Mouse (Mus musculus) bone marrow macrophage, adult 2 months (primary cell): ENCODE data around the gene Esrrg. TPM values are rescaled to one million over a fixed set of nuclear protein-coding genes. Genes with fewer than 3 reads are reported as not detected.

Source experiments
- H3K27ac ChIP-seq: 2 replicates; pipeline ENCODE4 v1.5.1; 2012; ENCODE audit warnings: low read depth, low read length; ENCODE audit not compliant: insufficient read depth
- H3K4me1 ChIP-seq: 2 replicates; pipeline ENCODE4 v1.6.1; 2012; ENCODE audit warnings: low read length; ENCODE audit not compliant: control insufficient read depth, insufficient read depth
- H3K4me3 ChIP-seq: 2 replicates; pipeline ENCODE4 v1.5.1; 2012; ENCODE audit warnings: mild to moderate bottlenecking, low read length, moderate library complexity; ENCODE audit not compliant: insufficient read depth
- CTCF ChIP-seq: IDR thresholded peaks from 2 replicates; pipeline ENCODE4 v1.5.1; 2012; ENCODE audit warnings: low read depth, mild to moderate bottlenecking, low read length, moderate library complexity
- POLR2A ChIP-seq: IDR thresholded peaks from 2 replicates; pipeline ENCODE4 v1.6.1; 2012; ENCODE audit warnings: mild to moderate bottlenecking, low read depth, low read length, borderline replicate concordance
- polyA plus RNA-seq: library from polyadenylated mRNA; stranded (reverse); fragments of >200 nt; gene quantifications from 2 replicates; pipeline ENCODE4 v1.2.4, GENCODE M21; 2012; ENCODE audit not compliant: missing spikeins, insufficient read depth, insufficient read length

Gene Esrrg
- polyA plus RNA-seq, 1 experiment, result not detected

DNA sequence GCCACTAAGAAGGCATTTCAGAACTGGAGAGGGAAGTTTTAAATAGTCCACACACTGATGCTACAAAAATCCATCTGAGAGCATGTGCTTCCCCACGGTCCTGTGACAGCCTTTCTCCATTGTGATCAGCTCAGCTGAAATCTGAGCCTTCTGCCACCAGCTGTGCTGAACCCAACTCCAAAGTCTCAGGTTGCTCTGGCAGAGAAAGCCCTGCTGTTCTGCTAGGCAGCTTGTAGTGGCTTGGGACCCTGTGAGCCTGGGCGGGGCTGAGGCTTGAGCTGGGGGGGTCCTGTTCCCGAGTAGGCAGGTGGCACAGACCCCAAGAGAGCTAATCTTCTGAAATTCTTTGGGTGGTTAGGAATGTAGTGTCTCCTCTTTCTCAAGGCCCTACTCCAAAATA, 299.3 kb downstream of the Esrrg start:
- Histone ChIP-seq H3K4me3 (no peak overlapping the region), H3K27ac (no peak overlapping the region), H3K4me1 (no peaks in the 10 kb centered on the region)
- no peak for TF ChIP-seq CTCF
- TF ChIP-seq POLR2A, result no peak

DNA sequence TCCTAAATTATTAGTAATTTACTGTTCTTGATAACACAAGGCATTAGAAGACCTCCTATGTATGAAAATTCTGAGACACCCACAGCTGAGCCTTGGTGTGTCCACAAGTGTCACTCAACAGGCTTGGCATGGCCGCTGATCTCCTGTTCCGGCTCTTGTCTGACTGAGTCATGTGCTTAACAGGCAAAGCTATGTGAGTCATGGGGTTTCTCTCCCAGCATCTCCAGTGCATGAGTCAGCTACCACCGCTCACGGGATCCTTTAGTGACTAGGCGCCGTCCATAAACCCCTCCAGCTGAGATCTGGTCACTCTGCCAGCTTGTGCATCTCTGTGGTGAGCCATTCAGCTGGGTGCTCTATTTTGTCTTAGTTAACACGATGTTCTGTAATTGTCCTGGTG, 302.1 kb downstream of the Esrrg start:
- no peak overlapping the region for H3K27ac ChIP-seq
- no peak overlapping the region for H3K4me3 ChIP-seq
- H3K4me1 ChIP-seq, result no peaks in the 10 kb centered on the region
- no peak for TF ChIP-seq POLR2A
- TF ChIP-seq CTCF, result no peak

- TF ChIP-seq POLR2A (no peak), CTCF (no peak)
- H3K4me3 ChIP-seq, result no peak overlapping the region
- no peak overlapping the region for H3K27ac ChIP-seq
- H3K4me1 ChIP-seq, result no peaks in the 10 kb centered on the region
These were observed 302.6 kb downstream of the Esrrg start for GRCm38 (mm10) chr1:187911201-187911600.

DNA sequence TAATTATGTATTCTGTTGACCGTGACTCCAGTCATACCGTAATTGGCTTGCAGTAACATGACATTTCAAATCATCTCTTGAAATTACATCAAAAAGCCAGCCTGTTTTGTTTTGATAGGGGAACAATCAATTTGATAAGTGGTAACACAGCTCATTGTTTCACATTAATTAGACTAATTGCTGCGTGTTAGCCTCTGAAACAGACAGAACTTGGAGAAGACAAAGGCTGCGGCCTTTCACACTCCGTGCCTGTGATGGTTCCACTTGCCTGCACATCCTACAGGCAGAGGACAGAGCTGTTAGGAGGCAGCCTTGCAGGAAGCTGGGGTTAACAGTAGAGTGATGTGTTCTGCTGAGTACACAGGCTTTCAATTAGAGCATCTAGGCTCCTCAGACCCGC, 309.7 kb downstream of the Esrrg start:
- H3K4me3 ChIP-seq, result no peak overlapping the region
- H3K4me1 ChIP-seq, result no peaks in the 10 kb centered on the region
- no peak for TF ChIP-seq CTCF
- no peak for TF ChIP-seq POLR2A
- no peak overlapping the region for H3K27ac ChIP-seq

GRCm38 (mm10) chr1:187918939-187919338, 310.3 kb downstream of the Esrrg start:
- no peak overlapping the region for H3K27ac ChIP-seq
- H3K4me1 ChIP-seq, result no peaks in the 10 kb centered on the region
- TF ChIP-seq POLR2A (no peak), CTCF (no peak)
- no peak overlapping the region for H3K4me3 ChIP-seq

- Histone ChIP-seq H3K27ac (no peak overlapping the region), H3K4me1 (no peaks in the 10 kb centered on the region), H3K4me3 (no peak overlapping the region)
- TF ChIP-seq POLR2A, result no peak
- TF ChIP-seq CTCF, result no peak
These were observed 311.7 kb downstream of the Esrrg start for GRCm38 (mm10) chr1:187920156-187920777.

GRCm38 (mm10) chr1:187931146-187931545, 322.6 kb downstream of the Esrrg start:
- no peaks in the 10 kb centered on the region for H3K4me1 ChIP-seq
- H3K4me3 ChIP-seq, result no peak overlapping the region
- H3K27ac ChIP-seq, result no peak overlapping the region
- TF ChIP-seq POLR2A (no peak), CTCF (no peak)

- no peaks in the 10 kb centered on the region for H3K4me1 ChIP-seq
- no peak overlapping the region for H3K4me3 ChIP-seq
- TF ChIP-seq POLR2A (no peak), CTCF (no peak)
- no peak overlapping the region for H3K27ac ChIP-seq
These were observed 330.1 kb downstream of the Esrrg start for GRCm38 (mm10) chr1:187938652-187939051.

- no peak overlapping the region for H3K4me3 ChIP-seq
- H3K27ac ChIP-seq, result no peak overlapping the region
- H3K4me1 ChIP-seq, result no peaks in the 10 kb centered on the region
- TF ChIP-seq POLR2A, result no peak
- no peak for TF ChIP-seq CTCF
These were observed 330.5 kb downstream of the Esrrg start for GRCm38 (mm10) chr1:187939078-187939477.

GRCm38 (mm10) chr1:187951506-187951905, 342.9 kb downstream of the Esrrg start:
- no peak for TF ChIP-seq POLR2A
- Histone ChIP-seq H3K4me1 (no peaks in the 10 kb centered on the region), H3K27ac (no peak overlapping the region), H3K4me3 (no peak overlapping the region)

DNA sequence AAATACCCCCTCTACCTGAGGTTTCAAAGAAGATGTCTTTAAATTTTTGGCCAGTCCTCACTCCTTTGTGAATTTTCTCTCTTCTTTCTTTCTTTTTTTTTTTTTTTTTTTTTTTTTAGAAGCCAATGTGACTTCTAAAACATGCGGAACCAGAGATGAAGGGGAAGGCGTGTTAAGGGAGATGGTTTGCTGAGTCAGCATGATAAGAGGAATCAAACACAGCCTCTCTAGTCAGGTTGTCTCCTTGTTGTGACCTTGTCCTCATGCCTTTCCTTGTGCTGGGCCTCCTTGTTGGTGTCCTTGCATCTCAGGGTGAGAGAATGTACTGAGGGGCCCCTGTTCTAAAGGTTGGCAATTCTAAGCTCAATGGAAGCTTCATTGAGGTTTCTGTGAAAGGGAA, 348.1 kb downstream of the Esrrg start:
- Histone ChIP-seq H3K4me1 (no peaks in the 10 kb centered on the region), H3K4me3 (no peak overlapping the region), H3K27ac (no peak overlapping the region)
- TF ChIP-seq POLR2A (no peak), CTCF (no peak)
